Mouse (Mus musculus): ENCODE data around the gene Mau2. TPM values are rescaled to one million over a fixed set of nuclear protein-coding genes. Genes with fewer than 3 reads are reported as not detected.
"Not testable (repeated sequence)": the region's sequence is repeated elsewhere in the genome, so short reads cannot be mapped to it uniquely, and the experiment has no call there.

Gene Mau2
- total RNA-seq, 2 experiments from 2014 or later: 82.8 to 83.3 TPM

- intact Hi-C loops (cut with DNase I): no loop called here
- DNase-seq (ENCODE audit: low spot score in 2 of 2): no peak
Measured at GRCm38 (mm10) chr8:69995422-69995775, 47.1 kb downstream of the Mau2 start.

GRCm38 (mm10) chr8:69988936-69989335 lies 53.6 kb downstream of the Mau2 start:
- DNase-seq (ENCODE audit: low spot score in 2 of 2); intact Hi-C loops (cut with DNase I): not testable (repeated sequence)

- no peak for DNase-seq (ENCODE audit: low spot score in 2 of 2)
- intact Hi-C loops (cut with DNase I): no loop called here
Measured at GRCm38 (mm10) chr8:69987744-69988143, 54.8 kb downstream of the Mau2 start.

GRCm38 (mm10) chr8:69984876-69985553 lies 57.5 kb downstream of the Mau2 start:
- no peak for DNase-seq (ENCODE audit: low spot score in 2 of 2)
- intact Hi-C loops (cut with DNase I): no loop called here

GRCm38 (mm10) chr8:69978456-69978855 lies 64.1 kb downstream of the Mau2 start:
- intact Hi-C loops (cut with DNase I): no loop called here
- no peak for DNase-seq (ENCODE audit: low spot score in 2 of 2)

GRCm38 (mm10) chr8:69974806-69975205 lies 67.7 kb downstream of the Mau2 start:
- intact Hi-C loops (cut with DNase I): no loop called here
- no peak for DNase-seq (ENCODE audit: low spot score in 2 of 2)

GRCm38 (mm10) chr8:69974194-69974614 lies 68.3 kb downstream of the Mau2 start:
- intact Hi-C loops (cut with DNase I): no loop called here
- DNase-seq (ENCODE audit: low spot score in 2 of 2): peak; percentile 89

GRCm38 (mm10) chr8:69973442-69974161 lies 68.9 kb downstream of the Mau2 start:
- intact Hi-C loops (cut with DNase I): no loop called here
- peak; percentile 6 to 14 for DNase-seq (ENCODE audit: low spot score in 2 of 2)

GRCm38 (mm10) chr8:69973063-69973441 lies 69.5 kb downstream of the Mau2 start:
- no peak for DNase-seq (ENCODE audit: low spot score in 2 of 2)
- intact Hi-C loops (cut with DNase I): no loop called here

GRCm38 (mm10) chr8:69970880-69971279 lies 71.7 kb downstream of the Mau2 start:
- DNase-seq (ENCODE audit: low spot score in 2 of 2): no peak
- intact Hi-C loops (cut with DNase I): no loop called here

- intact Hi-C loops (cut with DNase I): loop anchor here (5.0 kb wide), 1 partner anchor 40 kb away; no protein-coding TSS in a partner anchor
Measured at GRCm38 (mm10) chr8:69967291-69967933, 75.1 kb downstream of the Mau2 start.

More at GRCm38 (mm10) chr8:69967291-69967933, 75.1 kb downstream of the Mau2 start:
- no peak for DNase-seq (ENCODE audit: low spot score in 2 of 2)

Other genes with a start within 250 kb of the Mau2 start
- 10 to 100 TPM; 15.8 to 17.5 TPM for gene Gmip, start 234.1 kb downstream of the Mau2 start, total RNA-seq (2021)
- under 1 TPM; 0.59 to 0.76 TPM for gene Lpar2, start 220.3 kb downstream of the Mau2 start, total RNA-seq (2021)
- 10 to 100 TPM; 23.0 to 27.4 TPM for gene Pbx4, start 210.2 kb downstream of the Mau2 start, total RNA-seq (2021)
- 1 to 10 TPM; 1.9 to 2.2 TPM for gene Cilp2, start 155.0 kb downstream of the Mau2 start, total RNA-seq (2021)
- under 1 TPM in 1 of 2 experiments, not detected in 1; 0.34 TPM for gene Tssk6, start 140.6 kb downstream of the Mau2 start, total RNA-seq (2021)
- gene Ndufa13, start 140.2 kb downstream of the Mau2 start, total RNA-seq (2021): 100 to 1,000 TPM; 126 to 135 TPM
- 10 to 100 TPM; 23.4 to 29.8 TPM for gene Yjefn3, start 140.0 kb downstream of the Mau2 start, total RNA-seq (2021)
- gene Gatad2a, start 46.4 kb downstream of the Mau2 start, total RNA-seq (2021): 10 to 100 TPM; 23.1 to 25.2 TPM
- 10 to 100 TPM; 47.7 to 52.0 TPM for gene Sugp1, start 79 bp upstream of the Mau2 start, total RNA-seq (2021)
- gene Tm6sf2, start 30.2 kb upstream of the Mau2 start, total RNA-seq (2021): 1 to 10 TPM; 1.7 to 2.4 TPM
- gene Hapln4, start 40.7 kb upstream of the Mau2 start, total RNA-seq (2021): 10 to 100 TPM; 17.9 to 20.9 TPM
- 100 to 1,000 TPM; 342 to 344 TPM for gene Ncan, start 78.1 kb upstream of the Mau2 start, total RNA-seq (2021)
- gene Nr2c2ap, start 88.6 kb upstream of the Mau2 start, total RNA-seq (2021): 10 to 100 TPM; 25.5 to 28.1 TPM
- gene Rfxank, start 96.4 kb upstream of the Mau2 start, total RNA-seq (2021): 1 to 10 TPM; 9.2 to 9.6 TPM
- gene Borcs8, start 96.8 kb upstream of the Mau2 start, total RNA-seq (2021): 10 to 100 TPM; 44.3 to 48.7 TPM
- gene Mef2b, start 97.0 kb upstream of the Mau2 start, total RNA-seq (2021): not detected
- gene Tmem161a, start 129.6 kb upstream of the Mau2 start, total RNA-seq (2021): 10 to 100 TPM; 51.3 to 53.2 TPM
- 10 to 100 TPM; 32.7 to 34.5 TPM for gene Slc25a42, start 169.6 kb upstream of the Mau2 start, total RNA-seq (2021)
- gene Sugp2, start 191.5 kb upstream of the Mau2 start, total RNA-seq (2021): 100 to 1,000 TPM; 116 to 117 TPM
- gene Armc6, start 191.7 kb upstream of the Mau2 start, total RNA-seq (2021): 10 to 100 TPM; 57.1 to 68.7 TPM
- gene Homer3, start 240.1 kb upstream of the Mau2 start, total RNA-seq (2021): 10 to 100 TPM; 10.5 to 12.9 TPM

Data from left cerebral cortex, postnatal 14 days (tissue).